In genomic region chr3:98108866-98109265, GRCm38 (mm10) we compare ENCODE assay signal across 23 mouse cellular contexts. TPM values are rescaled to one million over a fixed set of nuclear protein-coding genes. Genes with fewer than 3 reads are reported as not detected.
A peak's percentile ranks its signal among the peaks of the same experiment; 100 is the strongest.
DNase-seq lines count a peak whose midpoint lies in the region; ATAC-seq and TF ChIP-seq lines count a peak whose summit lies in the region.
"Had no signal": no experiment of that assay in that cellular context is flagged by ENCODE, and none has a peak within 500 bp of the region (broad histone marks: within the 10 kb centered on the region; RNA-seq: fewer than 3 reads in every experiment).

No protein-coding gene starts in this region.

- H3K27ac ChIP-seq in gastrocnemius, adult 2 months, result peak overlapping the region; percentile 66
- peak overlapping the region; percentile 20; the same call in 1 of the 2 replicates for H3K27ac ChIP-seq in liver, embryonic 12.5 days
- no peak overlapping the region for H3K27ac ChIP-seq in liver, embryonic 11.5 days (ENCODE audit: low read depth, low read length)
- H3K27ac ChIP-seq in embryonic facial prominence, embryonic 15.5 days (replicated peaks), result peak overlapping the region; percentile 69
- H3K27ac ChIP-seq in liver, embryonic 16.5 days (ENCODE audit: low read length), result peak overlapping the region; percentile 59; the same call in 1 of the 2 replicates

- H3K27me3 ChIP-seq in liver, embryonic 12.5 days (replicated peaks), result no peaks in the 10 kb centered on the region
- no peaks in the 10 kb centered on the region for H3K27me3 ChIP-seq in liver, embryonic 11.5 days (replicated peaks; ENCODE audit: control insufficient read depth, insufficient read depth, low read length)
- H3K27me3 ChIP-seq in embryonic facial prominence, embryonic 15.5 days, result no peaks in the 10 kb centered on the region
- H3K27me3 ChIP-seq in liver, embryonic 16.5 days (ENCODE audit: control insufficient read depth, insufficient read depth, low read depth, low read length), result no peaks in the 10 kb centered on the region
- H3K27me3 ChIP-seq: embryonic facial prominence, embryonic 12.5 days had no signal

- TF ChIP-seq CTCF in gastrocnemius, adult 2 months (IDR thresholded peaks at IDR 0.05), result no peak

- WGBS in liver, embryonic 12.5 days (ENCODE audit: insufficient replicate concordance), result 76% methylated on average over 3 of the region's 3 CpGs
- WGBS in liver, embryonic 11.5 days, result 85% methylated on average over 3 of the region's 3 CpGs
- 88% methylated on average over 3 of the region's 3 CpGs for WGBS in embryonic facial prominence, embryonic 15.5 days
- 72% methylated on average over 3 of the region's 3 CpGs for WGBS in liver, embryonic 16.5 days (ENCODE audit: insufficient replicate concordance)

- no peak overlapping the region for H3K4me3 ChIP-seq in gastrocnemius, adult 2 months
- no peak overlapping the region for H3K4me3 ChIP-seq in liver, embryonic 12.5 days
- H3K4me3 ChIP-seq in liver, embryonic 11.5 days (ENCODE audit: low read depth, low read length), result no peak overlapping the region
- H3K4me3 ChIP-seq in embryonic facial prominence, embryonic 15.5 days (replicated peaks), result no peak overlapping the region
- no peak overlapping the region for H3K4me3 ChIP-seq in liver, embryonic 16.5 days (ENCODE audit: low read depth, low read length)
- H3K4me3 ChIP-seq: embryonic facial prominence, embryonic 12.5 days had no signal

- ATAC-seq in liver, embryonic 12.5 days, result 0 out of 2 replicates have a peak, but pooled peaks have one; percentile 24
- ATAC-seq in liver, embryonic 11.5 days (replicated peaks; ENCODE audit: low FRiP score), result no peak
- no peak for ATAC-seq in embryonic facial prominence, embryonic 15.5 days (ENCODE audit: insufficient number of reproducible peaks, low FRiP score, low TSS enrichment, low read depth)
- ATAC-seq in liver, embryonic 16.5 days (ENCODE audit: low read depth), result peak; percentile 74
- ATAC-seq: activated CD4-positive, CD25-positive, alpha-beta regulatory T cell, adult 4 months; CD4-positive, CD25-positive, alpha-beta regulatory T cell, adult 4 months; forebrain, embryonic 16.5 days had no signal

- H3K4me2 ChIP-seq in liver, embryonic 12.5 days, result no peak overlapping the region
- H3K4me2 ChIP-seq in liver, embryonic 11.5 days, result no peak overlapping the region
- H3K4me2 ChIP-seq in embryonic facial prominence, embryonic 15.5 days (replicated peaks), result no peak overlapping the region
- no peak overlapping the region for H3K4me2 ChIP-seq in liver, embryonic 16.5 days (ENCODE audit: low read depth, low read length)
- H3K4me2 ChIP-seq: embryonic facial prominence, embryonic 12.5 days; midbrain, embryonic 11.5 days had no signal

- peaks cover 89% of the 10 kb centered on the region for H3K36me3 ChIP-seq in liver, embryonic 12.5 days
- H3K36me3 ChIP-seq in liver, embryonic 11.5 days (ENCODE audit: control insufficient read depth, insufficient read depth, low read length), result peaks cover 26% of the 10 kb centered on the region
- peaks cover 77% of the 10 kb centered on the region for H3K36me3 ChIP-seq in embryonic facial prominence, embryonic 15.5 days
- H3K36me3 ChIP-seq in liver, embryonic 16.5 days (ENCODE audit: control insufficient read depth, insufficient read depth), result peaks cover 19% of the 10 kb centered on the region

- H3K9me3 ChIP-seq in liver, embryonic 12.5 days (replicated peaks), result no peaks in the 10 kb centered on the region
- H3K9me3 ChIP-seq in liver, embryonic 11.5 days (ENCODE audit: control insufficient read depth, low read length), result no peaks in the 10 kb centered on the region
- H3K9me3 ChIP-seq in embryonic facial prominence, embryonic 15.5 days (replicated peaks), result no peaks in the 10 kb centered on the region
- no peaks in the 10 kb centered on the region for H3K9me3 ChIP-seq in liver, embryonic 16.5 days (replicated peaks; ENCODE audit: control insufficient read depth, low read length)
- H3K9me3 ChIP-seq: embryonic facial prominence, embryonic 12.5 days had no signal

- H3K9ac ChIP-seq in liver, embryonic 12.5 days, result no peak overlapping the region
- H3K9ac ChIP-seq in liver, embryonic 11.5 days (ENCODE audit: low read depth, low read length), result no peak overlapping the region
- H3K9ac ChIP-seq in embryonic facial prominence, embryonic 15.5 days, result no peak overlapping the region
- H3K9ac ChIP-seq in liver, embryonic 16.5 days (ENCODE audit: low read depth, low read length), result no peak overlapping the region
- H3K9ac ChIP-seq: embryonic facial prominence, embryonic 12.5 days had no signal

- H3K4me1 ChIP-seq in liver, embryonic 12.5 days, result 0 out of 2 replicates have a peak, but pooled peaks cover 5% of the 10 kb centered on the region
- no peaks in the 10 kb centered on the region for H3K4me1 ChIP-seq in liver, embryonic 11.5 days (replicated peaks; ENCODE audit: control insufficient read depth, insufficient read depth, low read length)
- peaks cover 37% of the 10 kb centered on the region for H3K4me1 ChIP-seq in embryonic facial prominence, embryonic 15.5 days
- H3K4me1 ChIP-seq in liver, embryonic 16.5 days (ENCODE audit: control insufficient read depth, low read depth, low read length), result peaks cover 3% of the 10 kb centered on the region

- intact Hi-C loops in gastrocnemius, adult 2 months (cut with DNase I), result loop anchor here (5.0 kb wide), 1 partner anchor 47 kb away; no protein-coding TSS in a partner anchor
- intact Hi-C loops in gastrocnemius, postnatal 14 days (cut with DNase I; ENCODE audit: low total_unique reads), result no loop called here
- intact Hi-C loops in left cerebral cortex, postnatal 25 days (cut with DNase I), result loop anchor here (10.0 kb wide), 1 partner anchor 184 kb away; no protein-coding TSS in a partner anchor

- no peak for DNase-seq in gastrocnemius, adult 2 months
- DNase-seq in gastrocnemius, postnatal 14 days, result no peak
- DNase-seq in liver, embryonic 11.5 days (ENCODE audit: low spot score), result no peak
- DNase-seq in left cerebral cortex, postnatal 25 days (ENCODE audit: low spot score in 2 of 2), result no peak
- no peak for DNase-seq in MN1 (ENCODE audit: low spot score)
- DNase-seq: adrenal gland, postnatal 10 days; cerebellum, adult 9-10 months; kidney, adult 11 months; thymus, postnatal 25 days had no signal

RNA-seq across cellular contexts. Expression of gene Adam30, which starts 51.6 kb away (rescaled TPM):
- not detected for total RNA-seq in gastrocnemius, adult 2 months (2021)
- not detected for total RNA-seq in gastrocnemius, postnatal 14 days (2021)
- polyA plus RNA-seq in liver, embryonic 12.5 days (2016; fragmentation: Nextera tagmentation; extraction: Ambion mirVana), result not detected in 2 replicates
- not detected in 2 replicates for polyA plus RNA-seq in liver, embryonic 11.5 days (2014; fragmentation: Nextera tagmentation; extraction: Ambion mirVana)
- not detected in 2 replicates for polyA plus RNA-seq in embryonic facial prominence, embryonic 15.5 days (2015; fragmentation: Nextera tagmentation; extraction: Ambion mirVana)
- not detected in 2 replicates for polyA plus RNA-seq in liver, embryonic 16.5 days (2015; fragmentation: Nextera tagmentation; extraction: Ambion mirVana)
- total RNA-seq in left cerebral cortex, postnatal 25 days (2021), result not detected
- total RNA-seq: adrenal gland, postnatal 10 days; gastrocnemius, postnatal 4 days; layer of hippocampus, postnatal 10 days had no signal
- polyA plus RNA-seq: activated CD4-positive, CD25-positive, alpha-beta regulatory T cell, adult 4 months; CD4-positive, CD25-positive, alpha-beta regulatory T cell, adult 4 months; cortical plate, adult 2 months; embryonic facial prominence, embryonic 12.5 days; forebrain, embryonic 16.5 days; heart, embryonic 16.5 days; midbrain, embryonic 11.5 days; neural tube, embryonic 11.5 days; small intestine, adult 2 months had no signal

Comparison
In these comparisons a context has a peak if more than half of its experiments do, and no peak if none do; other contexts are left out.
1. ATAC-seq: peak in liver, embryonic 12.5 days (single experiment) and liver, embryonic 16.5 days (single experiment); none in liver, embryonic 11.5 days (single experiment) and embryonic facial prominence, embryonic 15.5 days (single experiment).